Mouse (Mus musculus): ENCODE results near the gene Efs. TPM values are rescaled to one million over a fixed set of nuclear protein-coding genes. Genes with fewer than 3 reads are reported as not detected.

Gene Efs
- polyA plus RNA-seq, 1 experiment from 2014 or later: 26.8 TPM

DNA sequence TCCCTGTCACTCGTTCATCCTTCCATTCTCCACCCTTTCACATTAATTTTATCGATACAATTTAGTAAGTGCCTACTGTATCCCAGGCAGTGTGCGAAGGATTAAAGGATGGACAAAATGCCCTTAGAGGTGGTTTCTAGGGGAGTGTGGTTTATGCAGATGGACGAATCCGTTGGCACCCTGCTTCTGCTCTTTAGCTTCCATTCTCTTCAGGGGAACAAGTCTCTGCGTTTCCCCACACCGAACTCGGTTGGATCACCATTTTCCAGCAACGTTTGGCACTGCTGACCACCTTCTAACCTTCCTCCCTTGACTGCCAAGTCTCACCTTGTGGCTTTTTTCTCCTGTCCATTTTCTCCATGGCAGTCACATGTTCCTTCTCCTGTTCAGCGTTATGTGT is 12.6 kb downstream of the Efs start:
- H3K4me3 ChIP-seq (replicated peaks; ENCODE audit: low read length): peak overlapping the region; percentile 84
- 16% methylated on average over 10 of the region's 10 CpGs for WGBS
- H3K9ac ChIP-seq (ENCODE audit: low read length): peak overlapping the region; percentile 90
- no peaks in the 10 kb centered on the region for H3K9me3 ChIP-seq (replicated peaks; ENCODE audit: control insufficient read depth, low read length)
- no peaks in the 10 kb centered on the region; the same call in 1 of the 2 replicates for H3K36me3 ChIP-seq (ENCODE audit: control insufficient read depth, insufficient read depth, low read length)
- H3K27me3 ChIP-seq (ENCODE audit: control insufficient read depth, insufficient read depth, low read length): no peaks in the 10 kb centered on the region
- H3K27ac ChIP-seq (ENCODE audit: low read length): peak overlapping the region; percentile 74
- H3K4me2 ChIP-seq (ENCODE audit: low read depth, low read length): peak overlapping the region; percentile 90
- ATAC-seq (ENCODE audit: insufficient read depth, low FRiP score): no peak
- peaks cover 7% of the 10 kb centered on the region for H3K4me1 ChIP-seq (ENCODE audit: control insufficient read depth, insufficient read depth, low read length)

- WGBS: 0% methylated on average over 28 of the region's 28 CpGs
- Histone ChIP-seq H3K27me3 (ENCODE audit: control insufficient read depth, insufficient read depth, low read length) (no peaks in the 10 kb centered on the region), H3K36me3 (ENCODE audit: control insufficient read depth, insufficient read depth, low read length) (no peaks in the 10 kb centered on the region; the same call in 1 of the 2 replicates), H3K27ac (ENCODE audit: low read length) (peak within 1 kb of the TSS; percentile 74), H3K4me1 (ENCODE audit: control insufficient read depth, insufficient read depth, low read length) (peaks cover 7% of the 10 kb centered on the region), H3K9ac (ENCODE audit: low read length) (peak within 1 kb of the TSS; percentile 90), H3K4me3 (replicated peaks; ENCODE audit: low read length) (peak within 1 kb of the TSS; percentile 84), H3K9me3 (replicated peaks; ENCODE audit: control insufficient read depth, low read length) (no peaks in the 10 kb centered on the region), H3K4me2 (ENCODE audit: low read depth, low read length) (peak within 1 kb of the TSS; percentile 90)
- ATAC-seq (ENCODE audit: insufficient read depth, low FRiP score): peak; percentile 92
Observed at GRCm38 (mm10) chr14:54912886-54913285, 13.0 kb downstream of the Efs start, which contains the start of gene Slc22a17. TSS of gene Slc22a17 (minus strand) at chr14:54913132.

- peak; percentile 54 for ATAC-seq (ENCODE audit: insufficient read depth, low FRiP score)
- Histone ChIP-seq H3K27me3 (ENCODE audit: control insufficient read depth, insufficient read depth, low read length) (no peaks in the 10 kb centered on the region), H3K27ac (ENCODE audit: low read length) (peak overlapping the region; percentile 74), H3K9ac (ENCODE audit: low read length) (peak overlapping the region; percentile 90), H3K9me3 (replicated peaks; ENCODE audit: control insufficient read depth, low read length) (no peaks in the 10 kb centered on the region), H3K36me3 (ENCODE audit: control insufficient read depth, insufficient read depth, low read length) (peaks cover 3% of the 10 kb centered on the region; the same call in 1 of the 2 replicates), H3K4me1 (ENCODE audit: control insufficient read depth, insufficient read depth, low read length) (peaks cover 7% of the 10 kb centered on the region), H3K4me3 (replicated peaks; ENCODE audit: low read length) (peak overlapping the region; percentile 84), H3K4me2 (ENCODE audit: low read depth, low read length) (peak overlapping the region; percentile 90)
- 2% methylated on average over 59 of the region's 69 CpGs for WGBS
Observed at GRCm38 (mm10) chr14:54912109-54912850, 13.6 kb downstream of the Efs start.

- H3K4me3 ChIP-seq (replicated peaks; ENCODE audit: low read length): no peak overlapping the region
- 77% methylated on average over 7 of the region's 7 CpGs for whole genome bisulfite sequencing
Observed at GRCm38 (mm10) chr14:54908682-54909081, 17.2 kb downstream of the Efs start.

GRCm38 (mm10) chr14:54903641-54904040 is 22.3 kb downstream of the Efs start:
- H3K9ac ChIP-seq (ENCODE audit: low read length): no peak overlapping the region
- no peaks in the 10 kb centered on the region for H3K4me1 ChIP-seq (ENCODE audit: control insufficient read depth, insufficient read depth, low read length)
- no peaks in the 10 kb centered on the region for H3K27me3 ChIP-seq (ENCODE audit: control insufficient read depth, insufficient read depth, low read length)
- no peak overlapping the region for H3K4me3 ChIP-seq (replicated peaks; ENCODE audit: low read length)
- no peak for ATAC-seq (ENCODE audit: insufficient read depth, low FRiP score)
- H3K9me3 ChIP-seq (replicated peaks; ENCODE audit: control insufficient read depth, low read length): no peaks in the 10 kb centered on the region
- H3K36me3 ChIP-seq (ENCODE audit: control insufficient read depth, insufficient read depth, low read length): peaks cover 12% of the 10 kb centered on the region; the same call in 1 of the 2 replicates
- H3K4me2 ChIP-seq (ENCODE audit: low read depth, low read length): no peak overlapping the region
- 81% methylated on average over 4 of the region's 4 CpGs for WGBS
- no peak overlapping the region for H3K27ac ChIP-seq (ENCODE audit: low read length)

More at GRCm38 (mm10) chr14:54908682-54909081, 17.2 kb downstream of the Efs start:
- Histone ChIP-seq H3K36me3 (ENCODE audit: control insufficient read depth, insufficient read depth, low read length) (peaks cover 12% of the 10 kb centered on the region; the same call in 1 of the 2 replicates), H3K4me1 (ENCODE audit: control insufficient read depth, insufficient read depth, low read length) (peaks cover 7% of the 10 kb centered on the region), H3K4me2 (ENCODE audit: low read depth, low read length) (no peak overlapping the region), H3K27ac (ENCODE audit: low read length) (no peak overlapping the region), H3K9me3 (replicated peaks; ENCODE audit: control insufficient read depth, low read length) (no peaks in the 10 kb centered on the region), H3K9ac (ENCODE audit: low read length) (no peak overlapping the region), H3K27me3 (ENCODE audit: control insufficient read depth, insufficient read depth, low read length) (no peaks in the 10 kb centered on the region)
- no peak for ATAC-seq (ENCODE audit: insufficient read depth, low FRiP score)

DNA sequence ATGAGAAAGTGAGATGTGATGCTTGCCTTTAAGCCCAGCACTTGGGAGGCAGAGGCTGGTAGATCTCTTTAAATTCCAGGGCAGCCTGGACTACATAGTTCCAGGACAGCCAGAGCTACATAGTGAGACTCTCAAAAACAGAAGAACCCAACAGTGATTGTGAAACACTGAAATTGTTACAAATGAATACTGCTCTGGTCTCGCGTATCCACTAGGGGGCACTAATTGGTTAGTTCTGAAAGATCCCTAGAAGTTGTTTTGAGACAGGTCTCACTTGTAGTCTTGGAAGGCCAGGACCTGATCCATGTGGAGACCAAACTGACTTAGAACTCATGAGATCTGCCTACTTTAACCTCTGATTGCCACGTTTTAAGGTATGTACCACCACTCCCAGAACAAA is 25.5 kb downstream of the Efs start:
- Histone ChIP-seq H3K27ac (ENCODE audit: low read length) (no peak overlapping the region), H3K9me3 (replicated peaks; ENCODE audit: control insufficient read depth, low read length) (no peaks in the 10 kb centered on the region), H3K4me3 (replicated peaks; ENCODE audit: low read length) (no peak overlapping the region), H3K9ac (ENCODE audit: low read length) (no peak overlapping the region), H3K4me1 (ENCODE audit: control insufficient read depth, insufficient read depth, low read length) (peaks cover 3% of the 10 kb centered on the region; the same call in 1 of the 2 replicates), H3K36me3 (ENCODE audit: control insufficient read depth, insufficient read depth, low read length) (peaks cover 17% of the 10 kb centered on the region), H3K4me2 (ENCODE audit: low read depth, low read length) (no peak overlapping the region), H3K27me3 (ENCODE audit: control insufficient read depth, insufficient read depth, low read length) (no peaks in the 10 kb centered on the region)
- ATAC-seq (ENCODE audit: insufficient read depth, low FRiP score): peak; percentile 61; the same call in 1 of the 2 replicates
- WGBS: under 1% methylated on average over 3 of the region's 3 CpGs

DNA sequence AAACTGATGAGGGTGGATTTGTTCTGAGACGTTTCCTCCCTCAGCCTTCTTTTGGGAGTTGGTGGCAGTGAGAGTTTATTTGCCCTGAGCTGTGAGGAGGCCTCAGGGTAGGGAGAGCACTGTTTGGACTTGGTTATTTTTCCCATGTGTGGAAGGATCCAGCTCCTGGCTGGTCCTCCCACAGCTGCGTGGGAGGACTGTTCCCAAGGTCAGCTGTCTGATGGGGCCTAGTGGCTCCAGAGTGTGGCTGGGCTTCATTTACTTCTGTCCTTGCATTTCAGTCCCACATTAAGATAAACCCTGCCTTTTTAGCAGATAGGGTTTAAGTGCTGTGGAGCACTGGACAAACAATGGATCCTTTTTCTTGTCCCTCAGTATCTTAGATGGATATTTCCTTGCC is 28.5 kb downstream of the Efs start:
- peaks cover 12% of the 10 kb centered on the region; the same call in 1 of the 2 replicates for H3K4me1 ChIP-seq (ENCODE audit: control insufficient read depth, insufficient read depth, low read length)
- H3K4me3 ChIP-seq (replicated peaks; ENCODE audit: low read length): no peak overlapping the region
- no peak for ATAC-seq (ENCODE audit: insufficient read depth, low FRiP score)
- no peak overlapping the region; the same call in 1 of the 2 replicates for H3K27ac ChIP-seq (ENCODE audit: low read length)
- H3K36me3 ChIP-seq (ENCODE audit: control insufficient read depth, insufficient read depth, low read length): peaks cover 17% of the 10 kb centered on the region
- no peak overlapping the region; the same call in 1 of the 2 replicates for H3K9ac ChIP-seq (ENCODE audit: low read length)
- H3K9me3 ChIP-seq (replicated peaks; ENCODE audit: control insufficient read depth, low read length): no peaks in the 10 kb centered on the region
- no peaks in the 10 kb centered on the region for H3K27me3 ChIP-seq (ENCODE audit: control insufficient read depth, insufficient read depth, low read length)
- no peak overlapping the region for H3K4me2 ChIP-seq (ENCODE audit: low read depth, low read length)
- WGBS: 47% methylated on average over 2 of the region's 2 CpGs

DNA sequence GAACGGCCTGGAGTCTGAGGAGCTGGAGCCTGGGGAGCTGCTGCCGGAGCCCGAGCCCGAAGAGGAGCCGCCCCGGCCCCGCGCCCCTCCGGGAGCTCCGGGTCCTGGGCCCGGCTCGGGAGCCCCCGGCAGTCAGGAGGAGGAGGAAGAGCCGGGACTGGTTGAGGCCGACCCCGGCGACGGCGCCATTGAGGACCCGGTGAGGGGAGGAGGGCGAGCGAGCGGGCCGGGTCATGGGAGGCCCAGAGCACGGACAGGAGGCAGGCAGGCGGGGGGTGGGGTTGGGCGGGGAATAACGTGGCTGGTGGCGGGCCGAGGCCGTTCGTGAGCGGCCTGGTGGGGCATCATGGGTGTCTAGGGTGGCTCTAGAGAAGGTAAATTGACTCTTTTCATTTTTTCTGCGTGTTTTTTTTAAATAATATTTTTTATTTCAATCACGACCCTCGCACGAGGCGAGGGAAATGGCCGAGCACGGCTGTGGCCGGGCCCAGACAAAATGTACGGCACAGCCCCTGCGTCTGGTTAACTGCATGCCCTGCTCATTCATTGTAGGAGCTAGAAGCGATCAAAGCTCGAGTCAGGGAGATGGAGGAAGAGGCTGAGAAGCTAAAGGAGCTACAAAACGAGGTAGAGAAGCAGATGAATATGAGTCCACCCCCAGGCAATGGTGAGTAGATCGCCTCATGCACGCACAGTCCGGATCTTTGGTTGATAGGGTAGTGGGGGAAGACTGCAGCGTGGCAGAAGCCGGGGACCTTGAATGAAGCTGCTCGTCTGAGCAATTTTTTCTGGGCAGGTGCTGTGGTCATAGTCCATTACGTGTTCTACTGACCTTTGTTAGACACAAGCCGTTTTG is 31.4 kb downstream of the Efs start:
- Histone ChIP-seq H3K4me3 (replicated peaks; ENCODE audit: low read length) (peak overlapping the region; percentile 89), H3K9ac (ENCODE audit: low read length) (peak overlapping the region; percentile 100), H3K27me3 (ENCODE audit: control insufficient read depth, insufficient read depth, low read length) (no peaks in the 10 kb centered on the region), H3K27ac (ENCODE audit: low read length) (peak overlapping the region; percentile 94), H3K9me3 (replicated peaks; ENCODE audit: control insufficient read depth, low read length) (no peaks in the 10 kb centered on the region), H3K36me3 (ENCODE audit: control insufficient read depth, insufficient read depth, low read length) (peaks cover 17% of the 10 kb centered on the region), H3K4me2 (ENCODE audit: low read depth, low read length) (peak overlapping the region; percentile 72), H3K4me1 (ENCODE audit: control insufficient read depth, insufficient read depth, low read length) (peaks cover 12% of the 10 kb centered on the region; the same call in 1 of the 2 replicates)
- WGBS: under 1% methylated on average over 54 of the region's 54 CpGs
- peak; percentile 59 for ATAC-seq (ENCODE audit: insufficient read depth, low FRiP score)

Data from stomach, embryonic 16.5 days (tissue).